Mouse (Mus musculus): ENCODE measurements around the gene Gm10985. TPM values are rescaled to one million over a fixed set of nuclear protein-coding genes. Genes with fewer than 3 reads are reported as not detected.

Gene Gm10985
- total and polyA plus RNA-seq, 2 experiments from 2014 or later = not detected

DNA sequence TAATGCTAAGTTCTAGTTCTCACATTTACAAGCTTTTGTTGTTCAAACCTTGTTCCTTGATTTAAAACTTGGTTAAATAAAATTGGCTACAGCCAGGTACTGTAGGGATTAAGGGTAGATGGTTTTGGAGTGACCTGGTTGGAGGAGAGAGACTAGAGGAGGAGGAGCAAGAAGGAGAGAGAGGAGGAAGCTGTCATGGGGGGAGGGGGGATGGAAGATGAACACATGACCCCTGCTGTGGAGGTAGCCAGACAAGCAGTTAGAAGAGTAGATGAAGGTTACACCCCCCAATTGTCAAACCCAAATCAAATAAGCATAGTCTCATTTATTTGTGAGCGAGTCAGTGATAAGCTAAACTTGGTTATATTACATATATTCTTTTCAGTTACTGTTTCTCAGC is 26.7 kb downstream of the Gm10985 start:
- no peaks in the 10 kb centered on the region for H3K4me1 ChIP-seq (ENCODE audit: insufficient read depth)
- no peak for TF ChIP-seq CTCF (IDR thresholded peaks at IDR 0.05; ENCODE audit: low read depth)
- no peak overlapping the region for H3K27ac ChIP-seq (ENCODE audit: low read depth, low read length)
- H3K4me2 ChIP-seq (ENCODE audit: low read depth) = no peak overlapping the region
- no peak overlapping the region for H3K4me3 ChIP-seq (ENCODE audit: low read depth, low read length)
- DNase-seq (no peak), ATAC-seq (no peak)
- 95% methylated on average over 1 of the region's 1 CpGs for WGBS
- H3K9ac ChIP-seq = no peak overlapping the region
- no peaks in the 10 kb centered on the region for H3K36me3 ChIP-seq (ENCODE audit: insufficient read depth)
- no peaks in the 10 kb centered on the region for H3K27me3 ChIP-seq (ENCODE audit: insufficient read depth, low read length)
- no peaks in the 10 kb centered on the region for H3K9me3 ChIP-seq (ENCODE audit: low read length)

DNA sequence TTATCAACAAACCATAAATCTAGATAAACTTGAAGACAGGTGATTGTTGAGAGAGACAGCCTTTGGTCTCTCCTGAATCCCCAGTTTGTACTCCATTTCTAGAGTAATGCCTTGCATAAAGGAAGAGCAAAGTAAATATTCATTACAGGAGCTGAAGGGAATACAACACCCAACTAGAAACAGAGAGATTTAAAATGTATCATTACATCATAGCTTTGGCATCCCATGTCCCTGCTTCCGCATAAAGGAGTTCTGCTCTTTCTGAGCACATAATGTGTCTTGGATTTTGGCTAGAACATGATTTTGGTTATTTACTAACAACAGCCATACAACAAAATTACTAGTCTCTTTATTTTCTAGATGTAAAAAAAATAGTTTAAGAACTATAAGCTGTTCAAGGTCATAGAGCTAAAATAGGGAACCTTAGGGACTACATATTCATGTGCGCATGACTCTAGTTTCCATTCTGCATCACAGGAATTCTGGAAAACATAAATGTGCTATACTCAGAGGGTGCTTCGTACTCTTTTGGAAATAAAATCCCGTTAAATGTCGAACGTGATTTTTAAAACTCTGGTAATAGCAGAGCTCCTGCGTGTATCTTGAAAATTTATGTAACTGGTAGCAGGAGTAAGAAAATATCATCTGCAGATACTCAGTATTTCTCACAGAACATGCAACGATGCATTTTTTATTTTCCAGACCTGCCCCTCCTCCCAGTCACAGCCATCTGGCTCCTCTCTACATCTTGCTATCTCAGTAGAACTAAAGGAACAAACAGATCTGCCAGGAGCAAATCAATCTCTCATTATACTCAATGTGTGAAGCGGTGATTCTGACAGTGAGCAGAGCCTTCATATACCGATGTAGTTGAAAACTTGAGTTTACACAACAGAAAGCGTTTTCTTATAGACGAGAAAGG is 46.0 kb downstream of the Gm10985 start:
- 52% methylated on average over 12 of the region's 12 CpGs for WGBS
- H3K4me2 ChIP-seq (ENCODE audit: low read depth) = no peak overlapping the region
- H3K4me1 ChIP-seq (ENCODE audit: insufficient read depth) = 0 out of 2 replicates have a peak, but pooled peaks cover 3% of the 10 kb centered on the region
- H3K9ac ChIP-seq = no peak overlapping the region
- TF ChIP-seq CTCF (IDR thresholded peaks at IDR 0.05; ENCODE audit: low read depth) = no peak
- H3K9me3 ChIP-seq (ENCODE audit: low read length) = no peaks in the 10 kb centered on the region
- DNase-seq (peak; percentile 85), ATAC-seq (peak; percentile 91)
- H3K27me3 ChIP-seq (ENCODE audit: insufficient read depth, low read length) = no peaks in the 10 kb centered on the region
- H3K36me3 ChIP-seq (ENCODE audit: insufficient read depth) = no peaks in the 10 kb centered on the region
- H3K27ac ChIP-seq (ENCODE audit: low read depth, low read length) = peak overlapping the region; percentile 69
- H3K4me3 ChIP-seq (ENCODE audit: low read depth, low read length) = no peak overlapping the region

Other genes starting within 250 kb of the Gm10985 start
- gene Frem2, start 187.7 kb upstream of the Gm10985 start, total RNA-seq (2014; rRNA removed) = 7.8 and 7.9 TPM in 2 replicates
- gene Frem2, start 187.7 kb upstream of the Gm10985 start, polyA plus RNA-seq (2015; fragmentation: Nextera tagmentation; extraction: Ambion mirVana) = 1.1 and 1.5 TPM in 2 replicates
- gene Ufm1, start 18.7 kb downstream of the Gm10985 start, total RNA-seq (2014; rRNA removed) = 41.2 and 42.7 TPM in 2 replicates
- gene Ufm1, start 18.7 kb downstream of the Gm10985 start, polyA plus RNA-seq (2015; fragmentation: Nextera tagmentation; extraction: Ambion mirVana) = 108 and 117 TPM in 2 replicates

Data from forebrain, postnatal 0 days (tissue).